Mouse (Mus musculus) CH12.LX (cell line): ENCODE measurements around the gene Tspan32. TPM values are rescaled to one million over a fixed set of nuclear protein-coding genes. Genes with fewer than 3 reads are reported as not detected.

Experiments used
- DNase-seq: peaks from one replicate; pipeline ENCODE4 v3.0.0-alpha.2; 2013; ENCODE audit errors: extremely low read depth
- H3K27ac ChIP-seq: 2 replicates; pipeline ENCODE4 v1.5.1; 2012; ENCODE audit warnings: low read depth, mild to moderate bottlenecking, control low read depth, moderate library complexity; ENCODE audit not compliant: insufficient read depth
- H3K27me3 ChIP-seq: replicated peaks from 2 replicates; pipeline ENCODE3; 2012; ENCODE audit warnings: inconsistent platforms
- H3K36me3 ChIP-seq, 2 experiments: replicated peaks in 1 of 2; 2 replicates each; pipeline versions ENCODE3 to v1.6.1; 2012; ENCODE audit warnings: inconsistent platforms in 1 of 2, low read length in 1 of 2, mild to moderate bottlenecking in 1 of 2, mixed read lengths in 1 of 2, moderate library complexity in 1 of 2; ENCODE audit not compliant: control insufficient read depth in 1 of 2, insufficient read depth in 1 of 2
- H3K4me1 ChIP-seq, 2 experiments: 2 replicates each; pipeline ENCODE4 v1.6.1; 2012; ENCODE audit warnings: inconsistent platforms in 1 of 2, moderate library complexity in 1 of 2; ENCODE audit not compliant: insufficient read depth in 2 of 2, control insufficient read depth in 1 of 2
- H3K4me2 ChIP-seq: 2 replicates; pipeline ENCODE4 v1.6.1; 2012; ENCODE audit warnings: low read depth, mild to moderate bottlenecking, control low read depth; ENCODE audit not compliant: poor library complexity, insufficient read depth, severe bottlenecking
- H3K4me3 ChIP-seq, 3 experiments: fragments of 150-350 bp in 1 of 3; sonication (generic) in 1 of 3; replicated peaks in 1 of 3; 2 replicates each; pipeline versions ENCODE3 to v1.5.1; 2011 to 2012; ENCODE audit warnings: low read depth in 2 of 3, low read length in 2 of 3, mild to moderate bottlenecking in 2 of 3, moderate library complexity in 2 of 3, control low read depth in 1 of 3, improper control_type of control experiment in 1 of 3, inconsistent platforms in 1 of 3, mixed read lengths in 1 of 3; ENCODE audit not compliant: poor library complexity in 1 of 3
- H3K79me2 ChIP-seq: replicated peaks from 2 replicates; pipeline ENCODE4 v1.6.1; 2012; ENCODE audit warnings: mild to moderate bottlenecking, moderate library complexity; ENCODE audit not compliant: control insufficient read depth, poor library complexity, insufficient read depth, severe bottlenecking; ENCODE audit errors: extremely low read depth
- H3K9ac ChIP-seq: 2 replicates; pipeline ENCODE4 v1.6.1; 2012; ENCODE audit warnings: low read depth, mild to moderate bottlenecking, control low read depth, moderate library complexity; ENCODE audit not compliant: insufficient read depth
- H3K9me3 ChIP-seq: replicated peaks from 2 replicates; pipeline ENCODE3; 2012; ENCODE audit warnings: low read length, inconsistent platforms, mixed read lengths
- BHLHE40 ChIP-seq: IDR thresholded peaks from 2 replicates; pipeline ENCODE4 v1.6.1; 2011; ENCODE audit warnings: mild to moderate bottlenecking, low read depth, low read length, improper control_type of control experiment
- CTCF ChIP-seq, 2 experiments: IDR thresholded peaks in 1 of 2; conservative IDR thresholded peaks in 1 of 2; 2 replicates each; pipeline ENCODE4 v1.5.1; 2011 to 2012; ENCODE audit warnings: low read depth in 2 of 2, low read length in 2 of 2, improper control_type of control experiment in 1 of 2, inconsistent platforms in 1 of 2, mild to moderate bottlenecking in 1 of 2, moderate library complexity in 1 of 2
- E2F4 ChIP-seq: IDR thresholded peaks from 2 replicates; pipeline ENCODE4 v1.6.1; 2011; ENCODE audit warnings: low read depth, low read length, improper control_type of control experiment; ENCODE audit not compliant: insufficient replicate concordance
- GABPA ChIP-seq: IDR thresholded peaks from 2 replicates; pipeline ENCODE4 v1.6.1; 2012; ENCODE audit warnings: low read depth, low read length, improper control_type of control experiment, inconsistent platforms; ENCODE audit not compliant: insufficient replicate concordance
- KAT2A ChIP-seq: IDR thresholded peaks from 2 replicates; pipeline ENCODE4 v1.6.1; 2012; ENCODE audit warnings: low read length, improper control_type of control experiment, inconsistent platforms; ENCODE audit not compliant: insufficient replicate concordance
- MAX ChIP-seq: IDR thresholded peaks from 2 replicates; pipeline ENCODE4 v1.6.1; 2011; ENCODE audit warnings: low read length, improper control_type of control experiment
- MYC ChIP-seq: IDR thresholded peaks from 2 replicates; pipeline ENCODE4 v1.6.1; 2011; ENCODE audit warnings: low read depth, mild to moderate bottlenecking, improper control_type of control experiment, low read length
- PAX5 ChIP-seq: IDR thresholded peaks from 2 replicates; pipeline ENCODE4 v1.6.1; 2012; ENCODE audit warnings: low read length, inconsistent platforms, mixed read lengths
- POLR2AphosphoS2 ChIP-seq: IDR thresholded peaks from 2 replicates; pipeline ENCODE4 v1.6.1; 2011; ENCODE audit warnings: low read depth, low read length, improper control_type of control experiment
- RAD21 ChIP-seq: IDR thresholded peaks from 2 replicates; pipeline ENCODE4 v1.6.1; 2011; ENCODE audit warnings: low read depth, mild to moderate bottlenecking, low read length, improper control_type of control experiment, moderate library complexity
- SIN3A ChIP-seq: IDR thresholded peaks from 2 replicates; pipeline ENCODE4 v1.6.1; 2012; ENCODE audit warnings: low read length, improper control_type of control experiment, inconsistent platforms
- TBP ChIP-seq: conservative IDR thresholded peaks from 2 replicates; pipeline ENCODE4 v1.6.1; 2011; ENCODE audit warnings: low read depth, low read length, improper control_type of control experiment
- UBTF ChIP-seq: IDR thresholded peaks from 2 replicates; pipeline ENCODE4 v1.6.1; 2012; ENCODE audit warnings: low read depth, mild to moderate bottlenecking, inconsistent platforms, low read length, improper control_type of control experiment, moderate library complexity
- USF2 ChIP-seq: conservative IDR thresholded peaks from 2 replicates; pipeline ENCODE4 v1.6.1; 2011; ENCODE audit warnings: low read depth, low read length, improper control_type of control experiment
- ZNF384 ChIP-seq: IDR thresholded peaks from 2 replicates; pipeline ENCODE4 v1.6.1; 2012; ENCODE audit warnings: low read depth, low read length, improper control_type of control experiment, inconsistent platforms
- dilution Hi-C: fragments of 300-500 bp; cut with MboI; formaldehyde crosslinking; loops from 2 replicates; pipeline ENCODE4 v1.14.3; 2020; ENCODE audit warnings: low sequenced_read_pairs; ENCODE audit not compliant: extremely low pct_unique_long_range_greater_than_20kb, extremely low pct_ligation_motif_present
- in situ Hi-C: fragments of 300-500 bp; cut with MboI; formaldehyde crosslinking; loops from 3 replicates; pipeline ENCODE4 v1.14.3; 2019; ENCODE audit warnings: low sequenced_read_pairs, low pct_ligation_motif_present, low pct_unique_long_range_greater_than_20kb, mixed read lengths
- polyA plus RNA-seq: library from polyadenylated mRNA; unstranded; fragments of >175 nt; gene quantifications from 2 replicates; pipeline ENCODE4 v1.2.1, GENCODE M21; 2012; ENCODE audit warnings: low read depth; ENCODE audit not compliant: insufficient read length
- total RNA-seq, 2 experiments: library from RNA; depleted of rRNA; stranded (reverse); fragments of 300-350 nt in 1 of 2; fragments of >200 nt in 1 of 2; gene quantifications; 2 replicates each; pipeline ENCODE4 v1.2.3; 2012 to 2014

Tspan32 gene
- total and polyA plus RNA-seq, 3 experiments = 28.2 to 34.5 (median 28.6) TPM

- H3K4me2 ChIP-seq = peak overlapping the region; percentile 78
- peaks cover 69% of the 10 kb centered on the region for H3K79me2 ChIP-seq
- H3K9me3 ChIP-seq = no peaks in the 10 kb centered on the region
- peak overlapping the region; percentile 79 to 91 (median 90) for H3K4me3 ChIP-seq
- H3K27me3 ChIP-seq = no peaks in the 10 kb centered on the region
- peaks cover 39 to 76% of the 10 kb centered on the region in 2 experiments for H3K4me1 ChIP-seq
- H3K9ac ChIP-seq = peak overlapping the region; percentile 77
- peaks cover 21 to 58% of the 10 kb centered on the region in 2 experiments for H3K36me3 ChIP-seq
- in situ Hi-C loops (no loop called here), dilution Hi-C loops (no loop called here)
- TF ChIP-seq CTCF (conservative IDR thresholded peaks at IDR 0.05 in 1 of 2, IDR thresholded peaks at IDR 0.05 in 1 of 2; ENCODE audit: low read depth in 2 of 2, low read length in 2 of 2) (no peak), SIN3A (0 out of 2 replicates have a peak, but pooled peaks have one; percentile 5), USF2 (no peak), KAT2A (no peak)
- DNase-seq = no peak
- 0 out of 2 replicates have a peak overlapping the region, but pooled peaks have one; percentile 25 for H3K27ac ChIP-seq
These were observed 49.7 kb downstream of the Tspan32 start for GRCm38 (mm10) chr7:143054612-143054965.

DNA sequence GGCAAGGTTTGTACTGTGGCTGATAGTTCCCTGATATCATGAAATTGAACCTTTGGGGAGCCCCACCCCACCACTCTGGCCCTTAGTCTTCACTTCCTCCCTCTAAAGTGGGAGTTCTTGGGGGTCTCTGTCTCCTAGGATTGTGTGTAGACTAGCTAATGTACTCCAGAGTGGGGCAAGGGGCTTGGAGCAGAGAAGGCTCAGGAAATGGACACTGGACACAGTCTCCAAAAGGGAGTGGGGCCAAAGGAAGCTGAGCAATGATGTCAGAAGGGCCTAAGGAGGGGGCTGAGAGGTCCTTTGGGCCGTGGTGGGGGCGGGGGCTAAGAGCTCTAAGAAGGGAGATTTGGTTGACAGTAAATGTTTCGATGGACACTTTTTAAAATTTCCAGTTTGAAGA is 50.2 kb downstream of the Tspan32 start:
- Histone ChIP-seq H3K9ac (peak overlapping the region; percentile 77), H3K27ac (0 out of 2 replicates have a peak overlapping the region, but pooled peaks have one; percentile 25), H3K9me3 (no peaks in the 10 kb centered on the region), H3K4me2 (peak overlapping the region; percentile 78), H3K4me3 (peak overlapping the region; percentile 79 to 91 (median 90)), H3K4me1 (peaks cover 39 to 75% of the 10 kb centered on the region in 2 experiments), H3K36me3 (peaks cover 23 to 61% of the 10 kb centered on the region in 2 experiments), H3K27me3 (no peaks in the 10 kb centered on the region), H3K79me2 (peaks cover 72% of the 10 kb centered on the region)
- in situ Hi-C loops (no loop called here), dilution Hi-C loops (no loop called here)
- DNase-seq = no peak
- no peak for TF ChIP-seq ZNF384
- no peak for TF ChIP-seq TBP
- no peak for TF ChIP-seq PAX5
- no peak for TF ChIP-seq RAD21
- no peak for TF ChIP-seq BHLHE40
- no peak for TF ChIP-seq GABPA
- TF ChIP-seq MAX = no peak
- no peak for TF ChIP-seq UBTF
- TF ChIP-seq MYC = no peak
- no peak for TF ChIP-seq E2F4
- TF ChIP-seq POLR2AphosphoS2 = no peak
